Mouse (Mus musculus) thymus, postnatal 10 days (tissue): ENCODE results near the gene Vmn1r229.

Experiments used
- DNase-seq, 2 experiments: peaks; one replicate each; pipeline ENCODE4 v3.0.0; 2021; ENCODE audit warnings: low spot score in 2 of 2

Gene Vmn1r229

DNA sequence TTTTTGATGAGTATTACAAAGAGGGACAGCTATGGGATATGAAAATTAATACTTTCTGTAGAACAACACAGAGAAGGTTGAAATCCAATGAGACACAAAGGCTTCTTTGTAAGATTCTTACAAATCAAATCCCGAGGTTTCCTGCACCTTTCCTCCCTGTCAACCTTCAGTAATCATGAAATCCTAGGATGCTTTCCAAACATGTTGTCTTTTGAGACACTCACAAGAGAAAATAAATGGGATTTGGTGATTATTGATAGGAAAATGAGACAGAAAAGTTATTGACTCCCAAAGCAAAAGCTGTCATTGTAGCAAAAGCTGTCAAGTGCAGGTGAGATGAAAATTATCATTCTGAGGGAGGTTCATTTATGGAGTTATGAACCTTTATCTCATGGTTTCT, at the start of gene Vmn1r229:
TSS of gene Vmn1r229 (plus strand) at position 301 of the 400 bp plus-strand sequence.
- no peak for DNase-seq

DNA sequence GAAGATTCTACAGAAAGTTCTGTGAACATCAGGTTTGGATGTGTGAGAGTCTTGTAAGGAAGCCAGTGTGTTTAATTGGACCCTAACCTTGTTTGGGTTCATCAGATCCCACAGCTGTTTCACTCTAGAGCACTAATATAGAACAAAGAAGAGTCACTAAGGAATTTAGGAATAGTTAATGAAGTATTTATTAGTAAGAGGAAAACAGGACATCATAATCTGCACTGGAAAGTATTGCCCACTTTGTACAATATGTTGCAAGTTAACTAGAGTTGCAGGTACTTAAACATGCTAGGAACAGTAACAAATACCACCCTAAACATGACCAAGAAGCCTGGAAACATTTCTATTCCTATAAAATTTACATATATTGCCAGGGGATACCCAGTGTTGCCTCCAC, 25.3 kb upstream of the Vmn1r229 start, which contains the start of gene Vmn1r228:
TSS of gene Vmn1r228 (minus strand) at position 101 of the 400 bp plus-strand sequence.
- no peak for DNase-seq

DNA sequence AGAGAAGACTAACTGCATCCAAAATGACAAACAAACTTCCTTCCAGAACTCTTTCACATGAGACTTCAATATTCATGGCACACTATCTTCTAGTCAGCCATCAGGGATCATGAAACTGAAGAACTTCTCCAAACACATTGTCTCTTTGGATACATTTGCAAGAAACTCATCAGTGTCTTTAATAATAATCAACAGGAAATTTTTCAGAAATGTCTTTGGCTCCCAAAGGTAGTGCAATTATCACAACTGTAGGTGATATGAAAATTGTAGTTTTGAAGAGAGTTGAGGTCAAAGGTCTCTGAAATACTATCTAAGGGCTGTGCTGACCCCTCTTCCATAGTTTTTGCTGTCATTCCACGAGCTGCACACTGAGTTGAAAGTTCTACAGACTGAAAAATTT, 28.8 kb downstream of the Vmn1r229 start, which contains the start of gene Vmn1r230:
TSS of gene Vmn1r230 (plus strand) at position 301 of the 400 bp plus-strand sequence.
- DNase-seq = no peak
